Mouse (Mus musculus) intestine, postnatal 0 days (tissue): ENCODE data around the gene Ephb1. TPM values are rescaled to one million over a fixed set of nuclear protein-coding genes. Genes with fewer than 3 reads are reported as not detected.

Experiments used
- ATAC-seq: fragments of 200-750 bp; cut with Nextera tagmentation; 2 replicates; pipeline ENCODE4 v1.8.0; 2017; ENCODE audit warnings: mild to moderate bottlenecking, moderate TSS enrichment, moderate library complexity
- H3K27ac ChIP-seq: fragments of 300-500 bp; sonication (generic); 2 replicates; pipeline ENCODE4 v1.5.1; 2014; ENCODE audit warnings: mild to moderate bottlenecking, low read depth, low read length, moderate library complexity
- H3K27me3 ChIP-seq: fragments of 300-500 bp; sonication (generic); replicated peaks from 2 replicates; pipeline ENCODE4 v1.6.1; 2014; ENCODE audit warnings: low read length, mixed read lengths; ENCODE audit not compliant: control insufficient read depth, insufficient read depth
- H3K36me3 ChIP-seq: fragments of 300-500 bp; sonication (generic); 2 replicates; pipeline ENCODE4 v1.6.1; 2014; ENCODE audit warnings: mild to moderate bottlenecking, moderate library complexity; ENCODE audit not compliant: control insufficient read depth, insufficient read depth
- H3K4me1 ChIP-seq: fragments of 300-500 bp; sonication (generic); replicated peaks from 2 replicates; pipeline ENCODE4 v1.6.1; 2014; ENCODE audit warnings: antibody characterized with exemption, low read length, mixed read lengths; ENCODE audit not compliant: control insufficient read depth, insufficient read depth
- H3K4me2 ChIP-seq: fragments of 300-500 bp; sonication (generic); replicated peaks from 2 replicates; pipeline ENCODE4 v1.6.1; 2014; ENCODE audit warnings: low read depth, mild to moderate bottlenecking, moderate library complexity
- H3K4me3 ChIP-seq: fragments of 300-500 bp; sonication (generic); 2 replicates; pipeline ENCODE4 v1.5.1; 2014; ENCODE audit warnings: low read depth, low read length
- H3K9ac ChIP-seq: fragments of 300-500 bp; sonication (generic); 2 replicates; pipeline ENCODE4 v1.6.1; 2014; ENCODE audit warnings: mild to moderate bottlenecking, low read depth, low read length
- H3K9me3 ChIP-seq: fragments of 300-500 bp; sonication (generic); 2 replicates; pipeline ENCODE4 v1.6.1; 2016; ENCODE audit warnings: mixed run types; ENCODE audit not compliant: control insufficient read depth
- CTCF ChIP-seq: sonication (generic); IDR thresholded peaks from 2 replicates; pipeline ENCODE4 v1.5.1; 2016; ENCODE audit warnings: low read depth, mild to moderate bottlenecking, control low read depth, antibody characterized with exemption, moderate library complexity
- WGBS: fragments of 180-500 bp; shearing (Covaris S2); extraction: QIAGEN DNeasy Blood & Tissue Kit; methylation state at CpG from one replicate; pipeline ENCODE4 v1.1.7; 2014; 5-methylcytosine and 5-hydroxymethylcytosine counted together
- polyA plus RNA-seq: library from polyadenylated mRNA; unstranded; fragments of >200 nt; fragmentation: Nextera tagmentation; extraction: Ambion mirVana; gene quantifications from 2 replicates; pipeline ENCODE4 v1.2.1, GENCODE M21; 2015

Gene Ephb1
- polyA plus RNA-seq, 1 experiment from 2014 or later, result 1.3 TPM

- peaks cover 35% of the 10 kb centered on the region for H3K27me3 ChIP-seq
- H3K4me3 ChIP-seq, result no peak overlapping the region
- ATAC-seq, result no peak
- no peak overlapping the region for H3K4me2 ChIP-seq
- no peaks in the 10 kb centered on the region for H3K9me3 ChIP-seq
- TF ChIP-seq CTCF, result no peak
- H3K27ac ChIP-seq, result no peak overlapping the region
- no peaks in the 10 kb centered on the region for H3K36me3 ChIP-seq
- no peak overlapping the region for H3K9ac ChIP-seq
- H3K4me1 ChIP-seq, result no peaks in the 10 kb centered on the region
- 77% methylated on average over 6 of the region's 6 CpGs for WGBS
Measured at GRCm38 (mm10) chr9:102350076-102350475, 4.4 kb downstream of the Ephb1 start.

- H3K9me3 ChIP-seq, result no peaks in the 10 kb centered on the region
- no peak for TF ChIP-seq CTCF
Measured at GRCm38 (mm10) chr9:102346801-102347200, 7.7 kb downstream of the Ephb1 start.

GRCm38 (mm10) chr9:102345474-102345873 is 9.0 kb downstream of the Ephb1 start:
- Histone ChIP-seq H3K27me3 (0 out of 2 replicates have a peak, but pooled peaks cover 3% of the 10 kb centered on the region), H3K4me1 (no peaks in the 10 kb centered on the region), H3K9ac (no peak overlapping the region), H3K4me3 (no peak overlapping the region), H3K9me3 (no peaks in the 10 kb centered on the region), H3K36me3 (no peaks in the 10 kb centered on the region), H3K27ac (no peak overlapping the region), H3K4me2 (no peak overlapping the region)
- 59% methylated on average over 6 of the region's 6 CpGs for WGBS
- ATAC-seq, result no peak
- no peak for TF ChIP-seq CTCF

More at GRCm38 (mm10) chr9:102346801-102347200, 7.7 kb downstream of the Ephb1 start:
- WGBS, result 86% methylated on average over 3 of the region's 3 CpGs
- no peak overlapping the region for H3K27ac ChIP-seq
- ATAC-seq, result no peak
- H3K4me1 ChIP-seq, result no peaks in the 10 kb centered on the region
- H3K4me2 ChIP-seq, result no peak overlapping the region
- no peak overlapping the region for H3K9ac ChIP-seq
- no peak overlapping the region for H3K4me3 ChIP-seq
- H3K36me3 ChIP-seq, result no peaks in the 10 kb centered on the region
- peaks cover 9% of the 10 kb centered on the region for H3K27me3 ChIP-seq

- Histone ChIP-seq H3K4me2 (no peak overlapping the region), H3K36me3 (no peaks in the 10 kb centered on the region), H3K27me3 (0 out of 2 replicates have a peak, but pooled peaks cover 2% of the 10 kb centered on the region), H3K4me3 (no peak overlapping the region), H3K27ac (no peak overlapping the region), H3K9ac (no peak overlapping the region), H3K4me1 (no peaks in the 10 kb centered on the region), H3K9me3 (no peaks in the 10 kb centered on the region)
- ATAC-seq, result no peak
- no peak for TF ChIP-seq CTCF
- 74% methylated on average over 9 of the region's 9 CpGs for WGBS
Measured at GRCm38 (mm10) chr9:102345047-102345446, 9.4 kb downstream of the Ephb1 start.

- Histone ChIP-seq H3K4me2 (no peak overlapping the region), H3K27ac (no peak overlapping the region), H3K9ac (no peak overlapping the region), H3K27me3 (no peaks in the 10 kb centered on the region), H3K4me3 (no peak overlapping the region), H3K9me3 (no peaks in the 10 kb centered on the region), H3K36me3 (no peaks in the 10 kb centered on the region), H3K4me1 (no peaks in the 10 kb centered on the region)
- TF ChIP-seq CTCF, result no peak
- no peak for ATAC-seq
- WGBS, result 79% methylated on average over 10 of the region's 10 CpGs
Measured at GRCm38 (mm10) chr9:102344086-102344930, 10.2 kb downstream of the Ephb1 start.

- TF ChIP-seq CTCF, result no peak
- no peak overlapping the region for H3K9ac ChIP-seq
- 92% methylated on average over 9 of the region's 9 CpGs for WGBS
- H3K9me3 ChIP-seq, result no peaks in the 10 kb centered on the region
- H3K4me1 ChIP-seq, result no peaks in the 10 kb centered on the region
- no peak for ATAC-seq
- no peak overlapping the region for H3K4me2 ChIP-seq
- H3K27ac ChIP-seq, result no peak overlapping the region
- H3K36me3 ChIP-seq, result no peaks in the 10 kb centered on the region
- H3K4me3 ChIP-seq, result no peak overlapping the region
- H3K27me3 ChIP-seq, result no peaks in the 10 kb centered on the region
Measured at GRCm38 (mm10) chr9:102343061-102343460, 11.4 kb downstream of the Ephb1 start.
